Mouse (Mus musculus): Measurements from ENCODE around the gene Mindy4. TPM values are rescaled to one million over a fixed set of nuclear protein-coding genes. Genes with fewer than 3 reads are reported as not detected.

The Mindy4 gene
- polyA plus RNA-seq, 1 experiment from 2014 or later: 10.7 TPM

GRCm38 (mm10) chr6:55322980-55323379 lies 119.8 kb downstream of the Mindy4 start:
- H3K4me2 ChIP-seq: no peak overlapping the region
- H3K4me1 ChIP-seq (replicated peaks): 0 out of 2 replicates have a peak, but pooled peaks cover 3% of the 10 kb centered on the region
- H3K9ac ChIP-seq: no peak overlapping the region
- no peaks in the 10 kb centered on the region for H3K9me3 ChIP-seq
- 0 out of 2 replicates have a peak, but pooled peaks cover 6% of the 10 kb centered on the region for H3K27me3 ChIP-seq
- H3K4me3 ChIP-seq: no peak overlapping the region
- 93% methylated on average over 2 of the region's 2 CpGs for WGBS
- no peak overlapping the region for H3K27ac ChIP-seq
- ATAC-seq (ENCODE audit: low FRiP score): no peak
- H3K36me3 ChIP-seq: peaks cover 9% of the 10 kb centered on the region; the same call in 1 of the 2 replicates

- Histone ChIP-seq H3K4me2 (no peak overlapping the region), H3K36me3 (no peaks in the 10 kb centered on the region), H3K27me3 (0 out of 2 replicates have a peak, but pooled peaks cover 6% of the 10 kb centered on the region), H3K27ac (no peak overlapping the region), H3K4me3 (no peak overlapping the region), H3K4me1 (replicated peaks) (0 out of 2 replicates have a peak, but pooled peaks cover 3% of the 10 kb centered on the region), H3K9me3 (no peaks in the 10 kb centered on the region), H3K9ac (no peak overlapping the region)
- 87% methylated on average over 17 of the region's 17 CpGs for WGBS
- no peak for ATAC-seq (ENCODE audit: low FRiP score)
These were observed 120.9 kb downstream of the Mindy4 start for GRCm38 (mm10) chr6:55323908-55324634.

GRCm38 (mm10) chr6:55324785-55325184 lies 121.6 kb downstream of the Mindy4 start:
- WGBS: 63% methylated on average over 1 of the region's 1 CpGs
- no peak for ATAC-seq (ENCODE audit: low FRiP score)
- H3K4me3 ChIP-seq: no peak overlapping the region
- H3K9me3 ChIP-seq: no peaks in the 10 kb centered on the region
- no peak overlapping the region for H3K27ac ChIP-seq
- no peak overlapping the region for H3K4me2 ChIP-seq
- no peaks in the 10 kb centered on the region for H3K36me3 ChIP-seq
- H3K27me3 ChIP-seq: 0 out of 2 replicates have a peak, but pooled peaks cover 6% of the 10 kb centered on the region
- no peak overlapping the region for H3K9ac ChIP-seq
- H3K4me1 ChIP-seq (replicated peaks): no peaks in the 10 kb centered on the region

- Histone ChIP-seq H3K36me3 (no peaks in the 10 kb centered on the region), H3K27ac (no peak overlapping the region), H3K9ac (no peak overlapping the region), H3K4me2 (no peak overlapping the region), H3K9me3 (no peaks in the 10 kb centered on the region), H3K27me3 (0 out of 2 replicates have a peak, but pooled peaks cover 7% of the 10 kb centered on the region), H3K4me3 (no peak overlapping the region), H3K4me1 (replicated peaks) (0 out of 2 replicates have a peak, but pooled peaks cover under 1% of the 10 kb centered on the region)
- WGBS: 83% methylated on average over 4 of the region's 4 CpGs
- no peak for ATAC-seq (ENCODE audit: low FRiP score)
These were observed 123.1 kb downstream of the Mindy4 start for GRCm38 (mm10) chr6:55326299-55326698.

GRCm38 (mm10) chr6:55327326-55327725 lies 124.1 kb downstream of the Mindy4 start:
- Histone ChIP-seq H3K9me3 (no peaks in the 10 kb centered on the region), H3K27me3 (0 out of 2 replicates have a peak, but pooled peaks cover 10% of the 10 kb centered on the region), H3K4me3 (no peak overlapping the region), H3K4me2 (no peak overlapping the region), H3K27ac (no peak overlapping the region), H3K9ac (no peak overlapping the region), H3K36me3 (no peaks in the 10 kb centered on the region), H3K4me1 (replicated peaks) (peaks cover 11% of the 10 kb centered on the region)
- ATAC-seq (ENCODE audit: low FRiP score): no peak
- WGBS: 86% methylated on average over 13 of the region's 13 CpGs

- Histone ChIP-seq H3K27ac (no peak overlapping the region), H3K4me2 (no peak overlapping the region), H3K36me3 (no peaks in the 10 kb centered on the region), H3K4me3 (no peak overlapping the region), H3K9ac (no peak overlapping the region), H3K9me3 (no peaks in the 10 kb centered on the region), H3K4me1 (replicated peaks) (peaks cover 19% of the 10 kb centered on the region), H3K27me3 (0 out of 2 replicates have a peak, but pooled peaks cover 7% of the 10 kb centered on the region)
- 83% methylated on average over 4 of the region's 4 CpGs for WGBS
- ATAC-seq (ENCODE audit: low FRiP score): no peak
These were observed 125.0 kb downstream of the Mindy4 start for GRCm38 (mm10) chr6:55328179-55328578.

GRCm38 (mm10) chr6:55331315-55331714 lies 128.1 kb downstream of the Mindy4 start:
- H3K4me1 ChIP-seq (replicated peaks): peaks cover 27% of the 10 kb centered on the region
- no peak overlapping the region for H3K4me3 ChIP-seq
- H3K9me3 ChIP-seq: no peaks in the 10 kb centered on the region
- H3K27ac ChIP-seq: no peak overlapping the region
- no peak overlapping the region for H3K9ac ChIP-seq
- no peak overlapping the region for H3K4me2 ChIP-seq
- H3K36me3 ChIP-seq: no peaks in the 10 kb centered on the region
- WGBS: 66% methylated on average over 6 of the region's 6 CpGs
- ATAC-seq (ENCODE audit: low FRiP score): no peak
- peaks cover 4% of the 10 kb centered on the region; the same call in 1 of the 2 replicates for H3K27me3 ChIP-seq

- no peak overlapping the region for H3K27ac ChIP-seq
- 43% methylated on average over 5 of the region's 5 CpGs for WGBS
- peaks cover 33% of the 10 kb centered on the region for H3K4me1 ChIP-seq (replicated peaks)
- peaks cover 4% of the 10 kb centered on the region; the same call in 1 of the 2 replicates for H3K27me3 ChIP-seq
- H3K4me2 ChIP-seq: no peak overlapping the region
- H3K4me3 ChIP-seq: no peak overlapping the region
- no peaks in the 10 kb centered on the region for H3K36me3 ChIP-seq
- no peak overlapping the region for H3K9ac ChIP-seq
- no peaks in the 10 kb centered on the region for H3K9me3 ChIP-seq
- ATAC-seq (ENCODE audit: low FRiP score): peak; percentile 50; the same call in 1 of the 2 replicates
These were observed 129.1 kb downstream of the Mindy4 start for GRCm38 (mm10) chr6:55332100-55332772.

GRCm38 (mm10) chr6:55332773-55333109 lies 129.6 kb downstream of the Mindy4 start:
- H3K36me3 ChIP-seq: no peaks in the 10 kb centered on the region
- peaks cover 33% of the 10 kb centered on the region for H3K4me1 ChIP-seq (replicated peaks)
- H3K9me3 ChIP-seq: no peaks in the 10 kb centered on the region
- H3K4me3 ChIP-seq: no peak overlapping the region
- H3K4me2 ChIP-seq: no peak overlapping the region
- H3K27ac ChIP-seq: no peak overlapping the region
- H3K9ac ChIP-seq: no peak overlapping the region
- 0 out of 2 replicates have a peak, but pooled peaks have one; percentile 50 for ATAC-seq (ENCODE audit: low FRiP score)
- peaks cover 4% of the 10 kb centered on the region; the same call in 1 of the 2 replicates for H3K27me3 ChIP-seq
- 66% methylated on average over 6 of the region's 6 CpGs for WGBS

GRCm38 (mm10) chr6:55335989-55336514 lies 132.9 kb downstream of the Mindy4 start, which contains the start of gene Aqp1:
Gene Aqp1, plus strand, starts transcription at chr6:55336432.
- H3K27me3 ChIP-seq: peaks cover 4% of the 10 kb centered on the region; the same call in 1 of the 2 replicates
- H3K36me3 ChIP-seq: no peaks in the 10 kb centered on the region
- H3K4me2 ChIP-seq: 0 out of 2 replicates have a peak within 1 kb of the TSS, but pooled peaks have one; percentile 3
- no peaks in the 10 kb centered on the region for H3K9me3 ChIP-seq
- 26% methylated on average over 12 of the region's 12 CpGs for WGBS
- no peak within 1 kb of the TSS for H3K27ac ChIP-seq
- peak; percentile 69 for ATAC-seq (ENCODE audit: low FRiP score)
- peak within 1 kb of the TSS; percentile 10; the same call in 1 of the 2 replicates for H3K9ac ChIP-seq
- no peak within 1 kb of the TSS for H3K4me3 ChIP-seq
- peaks cover 39% of the 10 kb centered on the region for H3K4me1 ChIP-seq (replicated peaks)

- H3K9ac ChIP-seq: no peak overlapping the region
- no peak for ATAC-seq (ENCODE audit: low FRiP score)
- no peak overlapping the region for H3K4me3 ChIP-seq
These were observed 134.1 kb downstream of the Mindy4 start for GRCm38 (mm10) chr6:55337242-55337641.

GRCm38 (mm10) chr6:55338077-55338476 lies 134.9 kb downstream of the Mindy4 start:
- Histone ChIP-seq H3K27ac (no peak overlapping the region), H3K36me3 (no peaks in the 10 kb centered on the region), H3K27me3 (no peaks in the 10 kb centered on the region; the same call in 1 of the 2 replicates), H3K9ac (no peak overlapping the region), H3K4me1 (replicated peaks) (peaks cover 34% of the 10 kb centered on the region), H3K4me2 (no peak overlapping the region), H3K4me3 (no peak overlapping the region), H3K9me3 (no peaks in the 10 kb centered on the region)
- ATAC-seq (ENCODE audit: low FRiP score): no peak
- WGBS: 64% methylated on average over 6 of the region's 6 CpGs

More at GRCm38 (mm10) chr6:55337242-55337641, 134.1 kb downstream of the Mindy4 start:
- Histone ChIP-seq H3K36me3 (no peaks in the 10 kb centered on the region), H3K27me3 (no peaks in the 10 kb centered on the region; the same call in 1 of the 2 replicates), H3K4me1 (replicated peaks) (peaks cover 37% of the 10 kb centered on the region), H3K9me3 (no peaks in the 10 kb centered on the region), H3K27ac (no peak overlapping the region), H3K4me2 (no peak overlapping the region)
- 89% methylated on average over 5 of the region's 5 CpGs for WGBS
